Mouse (Mus musculus) heart, embryonic 10.5 days (tissue): Measurements from ENCODE around the gene Zfhx3. TPM values are rescaled to one million over a fixed set of nuclear protein-coding genes. Genes with fewer than 3 reads are reported as not detected.
A peak's percentile ranks its signal among the peaks of the same experiment; 100 is the strongest.

Experiments
- DNase-seq: peaks from one replicate; pipeline ENCODE4 v3.0.0-alpha.2; 2017; ENCODE audit warnings: low spot score
- H3K27ac ChIP-seq: fragments of 300-500 bp; sonication (generic); 2 replicates; pipeline ENCODE4 v1.5.1; 2016; ENCODE audit warnings: mild to moderate bottlenecking
- H3K27me3 ChIP-seq: fragments of 300-500 bp; sonication (generic); 2 replicates; pipeline ENCODE4 v1.6.1; 2016; ENCODE audit warnings: mild to moderate bottlenecking; ENCODE audit not compliant: poor library complexity, insufficient read depth, severe bottlenecking
- H3K36me3 ChIP-seq: fragments of 300-500 bp; sonication (generic); 2 replicates; pipeline ENCODE4 v1.6.1; 2016; ENCODE audit warnings: mild to moderate bottlenecking, moderate library complexity
- H3K4me1 ChIP-seq: fragments of 300-500 bp; sonication (generic); 2 replicates; pipeline ENCODE4 v1.6.1; 2016; ENCODE audit warnings: mild to moderate bottlenecking
- H3K4me3 ChIP-seq: fragments of 300-500 bp; sonication (generic); 2 replicates; pipeline ENCODE4 v1.5.1; 2016; ENCODE audit warnings: mild to moderate bottlenecking, moderate library complexity
- H3K9me3 ChIP-seq: fragments of 300-500 bp; sonication (generic); 2 replicates; pipeline ENCODE4 v1.6.1; 2016; ENCODE audit warnings: mild to moderate bottlenecking, moderate library complexity
- WGBS: fragments of 180-500 bp; shearing (Covaris S2); methylation state at CpG from one replicate; pipeline ENCODE4 v1.1.7; 2016; 5-methylcytosine and 5-hydroxymethylcytosine counted together
- polyA plus RNA-seq: library from polyadenylated mRNA; unstranded; fragments of >200 nt; fragmentation: Nextera tagmentation; extraction: Ambion mirVana; gene quantifications from 2 replicates; pipeline ENCODE4 v1.2.1, GENCODE M21; 2016

The Zfhx3 gene
- polyA plus RNA-seq, 1 experiment from 2014 or later: 9.7 TPM

DNA sequence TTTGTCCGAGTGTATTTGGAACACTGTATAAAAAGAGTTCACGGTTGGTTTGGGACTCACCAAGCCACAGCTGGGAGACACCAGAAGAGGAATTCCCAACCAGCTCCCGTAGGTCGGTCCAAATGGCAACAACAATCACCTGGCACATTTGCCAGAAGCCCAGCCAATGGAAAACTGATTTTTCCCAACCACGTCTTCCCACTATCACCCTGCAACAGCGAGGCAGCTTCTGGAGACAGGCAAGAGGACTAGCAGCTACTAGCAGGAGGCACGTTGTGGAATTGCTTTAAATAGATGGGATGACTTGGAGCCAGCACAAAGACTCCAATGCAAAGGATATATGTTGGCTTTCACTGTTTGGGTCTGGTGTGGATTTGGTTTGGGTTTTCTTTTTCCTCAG is 593.7 kb downstream of the Zfhx3 start:
- Histone ChIP-seq H3K4me1 (peaks cover 13% of the 10 kb centered on the region; the same call in 1 of the 2 replicates), H3K9me3 (no peaks in the 10 kb centered on the region), H3K36me3 (no peaks in the 10 kb centered on the region), H3K27me3 (peaks cover 22% of the 10 kb centered on the region), H3K4me3 (no peak overlapping the region), H3K27ac (no peak overlapping the region)
- peak; percentile 72 for DNase-seq
- WGBS: 81% methylated on average over 7 of the region's 7 CpGs

DNA sequence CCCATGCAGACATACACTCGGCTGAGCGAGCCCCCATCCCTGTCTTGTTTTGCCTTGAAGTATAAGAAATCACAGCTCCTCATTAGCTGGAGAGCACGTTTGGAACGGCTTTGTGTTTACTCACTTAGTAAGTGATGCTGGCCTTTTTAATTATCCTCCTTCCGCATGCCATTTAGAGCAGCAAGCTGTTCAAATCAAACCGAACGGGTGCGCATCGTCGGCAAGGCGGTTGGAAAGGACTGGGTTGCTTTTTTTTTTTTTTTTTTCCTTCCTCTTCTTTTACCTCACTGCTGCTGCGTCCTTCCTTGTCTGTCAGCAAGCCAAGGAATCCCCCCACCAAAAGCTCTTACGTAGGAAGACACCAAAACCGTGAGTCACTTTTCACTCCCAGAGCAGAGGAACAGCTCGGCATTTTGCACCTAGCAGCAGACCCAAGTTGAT is 594.5 kb downstream of the Zfhx3 start:
- H3K4me3 ChIP-seq: no peak overlapping the region
- WGBS: 83% methylated on average over 15 of the region's 15 CpGs
- peaks cover 22% of the 10 kb centered on the region for H3K27me3 ChIP-seq
- DNase-seq: peak; percentile 14
- peaks cover 13% of the 10 kb centered on the region; the same call in 1 of the 2 replicates for H3K4me1 ChIP-seq
- no peaks in the 10 kb centered on the region for H3K9me3 ChIP-seq
- H3K36me3 ChIP-seq: no peaks in the 10 kb centered on the region
- no peak overlapping the region for H3K27ac ChIP-seq

DNA sequence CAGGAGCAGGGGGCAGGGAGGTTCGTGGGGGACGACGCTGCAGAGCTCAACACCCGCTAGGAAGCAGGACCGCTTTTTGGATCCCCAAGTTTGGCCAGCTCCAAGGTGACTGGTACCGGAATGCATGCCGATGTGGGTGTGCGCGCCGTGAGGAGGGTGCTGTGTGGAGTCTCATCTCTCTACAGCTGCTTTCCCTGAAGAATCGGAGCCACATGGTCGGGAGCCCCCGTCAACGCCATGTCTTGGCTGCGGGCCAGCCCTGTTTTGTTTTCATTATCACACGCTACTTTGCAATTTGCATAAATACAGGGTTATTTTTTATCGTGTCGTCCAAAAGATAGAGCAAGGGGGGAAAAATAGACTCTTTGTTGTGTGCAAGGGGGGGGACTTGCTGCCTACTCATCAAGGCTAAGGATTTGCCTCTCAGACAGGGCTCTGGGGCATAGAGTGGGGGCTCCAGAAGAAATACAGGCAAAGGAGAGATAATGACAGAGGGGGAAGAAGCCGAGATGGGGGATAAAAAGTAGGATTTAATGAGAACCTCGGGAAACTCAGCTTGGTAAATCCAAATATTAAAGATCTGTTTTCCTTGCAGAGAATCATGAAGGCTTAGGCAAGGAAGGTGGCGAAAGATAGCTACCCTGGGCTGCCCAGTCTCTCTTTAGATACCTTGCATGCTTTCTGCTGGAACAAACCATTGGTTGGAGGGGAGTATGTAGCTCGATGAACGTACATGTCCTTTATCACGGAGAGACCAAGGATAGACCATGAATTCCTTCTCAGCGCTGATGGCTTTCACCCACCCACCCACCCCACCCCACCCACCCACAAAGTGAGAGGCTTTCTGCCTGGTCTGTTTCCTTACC is 595.5 kb downstream of the Zfhx3 start:
- H3K27ac ChIP-seq: no peak overlapping the region
- no peak overlapping the region for H3K4me3 ChIP-seq
- 67% methylated on average over 25 of the region's 25 CpGs for WGBS
- H3K9me3 ChIP-seq: no peaks in the 10 kb centered on the region
- peaks cover 22% of the 10 kb centered on the region for H3K27me3 ChIP-seq
- H3K4me1 ChIP-seq: peaks cover 13% of the 10 kb centered on the region; the same call in 1 of the 2 replicates
- no peak for DNase-seq
- H3K36me3 ChIP-seq: no peaks in the 10 kb centered on the region

DNA sequence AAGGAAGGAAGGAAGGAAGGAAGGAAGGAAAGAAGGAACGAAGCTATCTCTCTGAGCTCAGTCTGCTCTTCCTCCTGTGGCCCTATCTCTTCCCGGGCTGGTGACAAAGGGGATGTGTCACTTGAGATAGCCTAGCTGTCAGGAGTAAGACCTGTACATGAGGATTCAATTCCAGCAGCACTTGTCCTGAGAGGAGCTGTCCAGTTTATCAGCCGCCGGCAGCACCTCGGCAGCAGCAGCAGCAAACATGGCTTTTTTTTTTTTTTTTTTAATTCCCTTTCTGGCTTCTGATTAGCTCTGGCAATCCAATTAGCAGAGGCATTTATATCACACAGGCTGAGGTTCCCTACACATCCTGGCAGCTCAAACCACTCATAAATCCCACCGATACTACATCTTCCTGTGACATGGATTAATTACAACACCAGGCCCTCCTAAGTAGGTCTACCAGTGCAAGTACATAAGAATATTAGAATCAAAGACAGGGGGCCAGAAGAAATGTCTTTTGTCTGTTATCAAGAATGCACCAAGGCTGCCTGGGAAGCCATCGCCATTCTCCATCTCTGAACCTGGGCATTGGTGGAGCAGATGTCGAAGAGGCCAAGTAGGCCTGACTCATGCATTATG is 596.6 kb downstream of the Zfhx3 start:
- WGBS: 29% methylated on average over 8 of the region's 8 CpGs
- Histone ChIP-seq H3K36me3 (no peaks in the 10 kb centered on the region), H3K4me3 (no peak overlapping the region), H3K27ac (no peak overlapping the region), H3K9me3 (no peaks in the 10 kb centered on the region), H3K4me1 (peaks cover 13% of the 10 kb centered on the region; the same call in 1 of the 2 replicates), H3K27me3 (peaks cover 22% of the 10 kb centered on the region)
- DNase-seq: peak; percentile 74

DNA sequence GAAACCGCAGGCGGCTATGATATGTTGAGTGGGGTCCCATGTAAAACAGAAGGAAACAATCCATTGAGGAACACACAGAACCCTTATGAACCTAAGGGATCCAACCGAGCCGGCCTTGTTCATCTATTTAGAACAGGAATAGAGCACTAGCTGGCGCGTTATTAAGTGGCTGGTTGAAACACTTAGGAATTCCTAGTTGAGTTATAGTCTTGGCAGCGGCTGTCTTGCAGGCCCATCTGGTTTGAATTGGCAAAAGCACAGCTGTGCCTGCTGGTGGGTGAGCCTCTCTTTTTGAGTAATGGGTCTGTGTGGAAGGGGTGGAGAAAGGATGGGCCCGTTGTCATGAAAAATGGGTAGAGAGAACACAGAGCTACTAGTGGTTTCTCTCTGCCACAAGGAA is 610.1 kb downstream of the Zfhx3 start:
- no peaks in the 10 kb centered on the region for H3K27me3 ChIP-seq
- no peak overlapping the region for H3K4me3 ChIP-seq
- no peaks in the 10 kb centered on the region for H3K36me3 ChIP-seq
- no peak overlapping the region for H3K27ac ChIP-seq
- peak; percentile 73 for DNase-seq
- no peaks in the 10 kb centered on the region for H3K4me1 ChIP-seq
- WGBS: 82% methylated on average over 8 of the region's 8 CpGs
- H3K9me3 ChIP-seq: no peaks in the 10 kb centered on the region

DNA sequence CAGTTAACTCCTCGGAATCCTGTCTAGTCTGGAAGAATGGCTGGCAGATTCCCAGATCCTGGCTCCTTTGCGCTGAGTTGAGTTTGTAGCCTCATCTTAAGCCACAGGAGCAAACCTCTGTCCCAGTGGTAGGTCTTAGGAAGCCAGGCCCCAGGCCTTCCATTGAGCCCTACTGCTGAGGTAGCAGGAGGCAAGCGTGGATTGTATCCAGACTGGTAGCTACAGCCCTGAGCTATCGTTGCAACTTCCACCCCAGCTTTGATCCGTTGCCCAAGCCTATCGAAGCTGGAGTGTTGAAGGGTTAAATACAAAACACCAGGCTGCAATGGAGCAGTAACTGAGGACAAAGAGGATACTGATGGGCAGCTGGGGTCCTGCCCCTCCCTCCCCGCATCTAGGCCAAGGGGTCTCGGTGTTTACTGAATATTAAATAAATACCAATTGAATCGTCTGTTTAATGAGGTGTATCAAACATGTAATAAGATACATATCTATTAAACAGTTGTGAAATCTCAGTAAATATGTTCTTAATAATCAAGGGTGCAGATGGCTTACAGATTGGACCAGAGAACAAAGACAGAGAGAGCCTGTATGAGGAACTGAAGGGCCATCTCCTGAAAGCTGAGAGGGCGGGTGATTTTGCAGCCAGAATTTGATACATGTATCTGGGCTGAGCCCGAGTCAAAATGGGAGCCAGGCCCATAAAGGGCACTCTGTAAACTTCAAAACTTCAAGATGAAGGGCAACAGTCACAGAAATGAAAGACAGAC is 611.5 kb downstream of the Zfhx3 start:
- 87% methylated on average over 11 of the region's 11 CpGs for WGBS
- no peaks in the 10 kb centered on the region for H3K4me1 ChIP-seq

DNA sequence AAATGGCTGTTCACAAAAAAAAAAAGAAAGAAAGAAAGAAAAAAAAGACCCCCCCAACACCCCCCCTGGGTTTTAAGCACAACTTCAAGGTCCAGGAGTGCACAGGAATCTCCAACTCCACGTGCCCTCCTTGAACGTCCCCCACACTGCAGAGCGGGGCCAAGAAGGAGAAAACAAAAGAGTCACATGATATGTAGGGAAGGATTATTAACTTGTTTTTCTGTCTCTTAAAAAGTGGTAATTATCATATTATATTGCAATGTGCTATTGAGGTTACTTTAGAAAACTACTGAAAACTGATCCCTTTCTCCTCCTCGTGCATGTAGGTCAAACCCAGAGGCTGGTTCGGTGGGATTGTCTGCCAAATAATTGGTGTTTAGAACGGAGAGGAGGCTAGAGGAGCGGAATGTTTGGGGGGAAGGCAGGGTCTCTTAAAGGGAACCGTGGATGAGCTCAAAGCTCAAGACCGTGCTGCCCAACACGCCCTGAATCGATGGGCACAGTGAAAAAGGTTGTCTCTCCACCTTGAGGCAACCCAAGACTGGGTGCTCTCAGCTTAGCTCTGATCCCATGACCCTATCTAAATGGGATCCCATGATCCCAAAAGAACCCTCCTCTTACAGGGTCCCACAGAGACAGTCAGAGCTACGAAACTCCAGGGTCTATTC is 612.3 kb downstream of the Zfhx3 start:
- Histone ChIP-seq H3K4me1 (no peaks in the 10 kb centered on the region), H3K4me3 (no peak overlapping the region), H3K9me3 (no peaks in the 10 kb centered on the region), H3K27me3 (no peaks in the 10 kb centered on the region), H3K36me3 (no peaks in the 10 kb centered on the region), H3K27ac (no peak overlapping the region)
- 85% methylated on average over 12 of the region's 12 CpGs for WGBS
- DNase-seq: no peak

More for the DNA sequence above, 611.5 kb downstream of the Zfhx3 start:
- no peaks in the 10 kb centered on the region for H3K36me3 ChIP-seq
- H3K27ac ChIP-seq: no peak overlapping the region
- H3K27me3 ChIP-seq: no peaks in the 10 kb centered on the region
- no peaks in the 10 kb centered on the region for H3K9me3 ChIP-seq
- no peak overlapping the region for H3K4me3 ChIP-seq
- DNase-seq: no peak

DNA sequence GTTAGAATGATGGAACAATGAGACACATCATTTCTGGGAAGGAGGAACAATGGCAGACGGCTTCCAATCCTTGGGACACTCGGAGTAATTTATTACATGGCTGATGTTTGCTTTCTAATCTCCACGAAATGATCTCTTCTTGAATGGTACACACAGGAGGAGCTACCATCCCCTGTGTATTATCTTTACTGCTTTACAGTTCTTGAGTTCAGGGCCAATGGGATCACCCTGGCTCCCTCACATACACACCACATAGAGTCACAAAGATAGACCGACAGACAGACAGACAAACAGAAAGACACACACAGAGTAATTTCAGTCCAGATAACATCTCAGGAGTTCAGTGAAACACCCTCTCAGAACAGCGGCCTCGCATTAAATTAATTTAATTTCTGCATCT is 621.0 kb downstream of the Zfhx3 start:
- WGBS: 89% methylated on average over 6 of the region's 6 CpGs

DNA sequence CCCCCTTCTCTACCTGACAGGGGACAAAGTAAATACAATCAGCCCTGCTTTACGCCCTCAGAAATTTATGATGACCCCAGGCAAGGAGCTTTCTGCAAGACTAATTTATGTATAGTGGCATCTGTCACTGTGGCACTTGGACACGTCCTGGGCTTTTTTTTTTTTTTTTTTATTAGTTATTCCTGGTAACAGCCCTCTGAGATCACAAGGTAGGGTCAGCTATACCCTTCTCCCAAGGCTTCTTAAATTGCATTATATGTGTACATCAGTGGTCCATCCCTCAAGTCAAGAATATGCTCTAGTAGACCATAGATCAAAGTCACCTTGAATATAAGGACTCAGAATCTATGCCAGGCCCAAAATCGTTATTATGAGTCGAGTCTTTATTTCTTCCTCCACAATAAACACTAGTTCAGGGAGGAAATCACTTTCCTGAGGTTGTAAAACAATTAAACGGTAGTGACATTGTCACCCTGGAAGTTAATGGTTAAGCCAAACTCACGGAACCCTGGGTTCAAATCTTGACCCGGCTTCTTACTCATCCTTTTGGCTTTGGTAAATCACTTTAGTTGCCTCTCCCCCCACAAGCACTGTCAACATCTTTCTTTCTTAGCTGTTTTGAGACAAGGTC is 621.6 kb downstream of the Zfhx3 start:
- no peak overlapping the region for H3K4me3 ChIP-seq
- no peaks in the 10 kb centered on the region for H3K9me3 ChIP-seq
- no peaks in the 10 kb centered on the region for H3K36me3 ChIP-seq
- H3K27me3 ChIP-seq: no peaks in the 10 kb centered on the region
- no peaks in the 10 kb centered on the region for H3K4me1 ChIP-seq
- WGBS: 83% methylated on average over 7 of the region's 7 CpGs
- no peak overlapping the region for H3K27ac ChIP-seq
- no peak for DNase-seq

More for the DNA sequence above, 621.0 kb downstream of the Zfhx3 start:
- Histone ChIP-seq H3K36me3 (no peaks in the 10 kb centered on the region), H3K27ac (no peak overlapping the region), H3K27me3 (no peaks in the 10 kb centered on the region), H3K4me1 (no peaks in the 10 kb centered on the region), H3K9me3 (no peaks in the 10 kb centered on the region), H3K4me3 (no peak overlapping the region)
- DNase-seq: no peak

DNA sequence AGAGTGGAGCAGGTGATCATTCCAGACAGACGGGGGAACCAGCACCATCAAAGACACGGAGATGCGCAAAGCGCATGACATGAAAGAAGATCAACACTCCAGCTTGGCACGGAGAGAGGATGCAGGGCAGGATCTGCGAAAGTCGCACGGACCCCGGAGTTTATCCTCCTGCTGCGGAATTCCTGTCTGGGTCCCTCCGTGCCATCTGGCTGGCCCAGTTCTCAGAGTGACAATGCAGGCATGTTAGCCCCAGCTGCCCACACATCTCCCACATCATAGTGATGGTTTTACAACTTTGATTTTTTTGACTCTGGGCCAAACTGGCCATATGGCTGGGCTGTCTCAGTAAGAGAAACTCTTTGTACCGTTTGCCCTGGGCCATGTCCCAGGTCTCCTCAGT is 623.6 kb downstream of the Zfhx3 start:
- H3K36me3 ChIP-seq: no peaks in the 10 kb centered on the region
- no peaks in the 10 kb centered on the region for H3K9me3 ChIP-seq
- H3K27ac ChIP-seq: no peak overlapping the region
- H3K4me3 ChIP-seq: no peak overlapping the region
- no peaks in the 10 kb centered on the region for H3K4me1 ChIP-seq
- DNase-seq: no peak
- 87% methylated on average over 12 of the region's 12 CpGs for WGBS
- H3K27me3 ChIP-seq: no peaks in the 10 kb centered on the region

DNA sequence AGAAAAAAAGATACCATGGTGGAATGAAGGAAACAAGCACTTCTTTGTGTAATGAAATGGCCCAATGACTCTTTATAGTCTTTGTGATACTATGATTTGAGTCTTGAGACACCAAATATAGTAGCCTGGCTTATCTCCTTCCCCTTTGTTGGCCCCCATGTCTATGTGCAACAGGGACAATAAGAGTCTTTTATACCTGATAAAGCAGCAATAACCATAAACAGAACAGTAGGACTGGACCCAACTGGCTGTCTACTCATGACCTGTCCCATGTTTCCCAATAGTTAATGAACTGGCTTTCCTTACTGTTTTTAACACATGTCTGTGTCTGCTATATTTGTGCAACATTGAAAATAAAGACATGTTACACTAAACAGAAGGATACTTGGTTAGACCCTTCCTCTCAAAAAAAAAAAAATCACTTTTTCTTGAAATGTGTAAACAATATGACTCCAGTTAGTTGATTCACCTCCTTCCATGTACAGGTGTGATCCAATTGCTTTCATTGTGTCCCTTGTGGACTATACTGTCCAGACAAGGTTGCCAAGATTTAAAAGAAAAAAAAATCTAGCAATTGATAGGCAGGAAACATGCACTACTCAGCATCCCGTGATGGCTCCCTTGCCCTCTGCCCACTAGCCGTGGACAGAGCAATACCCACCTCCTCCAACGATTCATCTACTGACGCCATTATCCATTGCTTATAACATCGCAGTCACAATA is 631.0 kb downstream of the Zfhx3 start:
- WGBS: 81% methylated on average over 5 of the region's 5 CpGs
- Histone ChIP-seq H3K27ac (no peak overlapping the region), H3K9me3 (no peaks in the 10 kb centered on the region), H3K36me3 (no peaks in the 10 kb centered on the region), H3K4me3 (no peak overlapping the region), H3K4me1 (no peaks in the 10 kb centered on the region), H3K27me3 (peaks cover 3% of the 10 kb centered on the region; the same call in 1 of the 2 replicates)
- DNase-seq: no peak
